In genomic region chr4:43038567-43039495, GRCm38 (mm10) we compare ENCODE assay signal across 8 mouse cellular contexts. TPM values are rescaled to one million over a fixed set of nuclear protein-coding genes. Genes with fewer than 3 reads are reported as not detected.
A peak's percentile ranks its signal among the peaks of the same experiment; 100 is the strongest.
DNase-seq lines count a peak whose midpoint lies in the region; ATAC-seq and TF ChIP-seq lines count a peak whose summit lies in the region.

No protein-coding gene starts in this region.

- peak; percentile 36 to 52 for DNase-seq in left cerebral cortex, adult 2 months (ENCODE audit: extremely low spot score in 1 of 2, low spot score in 2 of 2)
- no peak for DNase-seq in left cerebral cortex, adult 11 months (ENCODE audit: low spot score)
- peak; percentile 77 for DNase-seq in adrenal gland, postnatal 25 days
- peak; percentile 56 to 60 for DNase-seq in frontal cortex, postnatal 10 days (ENCODE audit: low spot score in 2 of 2)
- DNase-seq in kidney, adult 18-20 months: peak; percentile 28
- no peak for DNase-seq in thymus, postnatal 10 days (ENCODE audit: low spot score in 2 of 2)

- H3K4me2 ChIP-seq in liver, embryonic 12.5 days: peak overlapping the region; percentile 93

- peak; percentile 36 for ATAC-seq in liver, embryonic 12.5 days

- H3K9me3 ChIP-seq in liver, embryonic 12.5 days (replicated peaks): no peaks in the 10 kb centered on the region

- no peaks in the 10 kb centered on the region for H3K27me3 ChIP-seq in liver, embryonic 12.5 days (replicated peaks)

- no peak for TF ChIP-seq CTCF in left cerebral cortex, adult 2 months (IDR thresholded peaks at IDR 0.05)
- no peak for TF ChIP-seq CTCF in olfactory bulb, adult 2 months (IDR thresholded peaks at IDR 0.05; ENCODE audit: insufficient read depth, low read depth, low read length)

- peak overlapping the region; percentile 54 for H3K27ac ChIP-seq in left cerebral cortex, adult 2 months
- H3K27ac ChIP-seq in liver, embryonic 12.5 days: peak overlapping the region; percentile 95
- peak overlapping the region; percentile 76 for H3K27ac ChIP-seq in olfactory bulb, adult 2 months (ENCODE audit: insufficient read depth, low read depth, low read length)

- 43% methylated on average over 15 of the region's 15 CpGs for WGBS in liver, embryonic 12.5 days (ENCODE audit: insufficient replicate concordance)
- WGBS in olfactory bulb, adult 2 months: 39% methylated on average over 15 of the region's 15 CpGs

- intact Hi-C loops in left cerebral cortex, adult 2 months (cut with DNase I): no loop called here

- TF ChIP-seq POLR2A in olfactory bulb, adult 2 months (IDR thresholded peaks at IDR 0.05; ENCODE audit: insufficient read depth, low read depth, low read length): no peak

- peak overlapping the region; percentile 81 for H3K4me3 ChIP-seq in left cerebral cortex, adult 2 months
- peak overlapping the region; percentile 83 for H3K4me3 ChIP-seq in liver, embryonic 12.5 days
- peak overlapping the region; percentile 71 for H3K4me3 ChIP-seq in olfactory bulb, adult 2 months (ENCODE audit: insufficient read depth, low read depth, low read length)

- H3K36me3 ChIP-seq in liver, embryonic 12.5 days: peaks cover 33% of the 10 kb centered on the region

- peaks cover 56% of the 10 kb centered on the region for H3K4me1 ChIP-seq in liver, embryonic 12.5 days
- peaks cover 11% of the 10 kb centered on the region for H3K4me1 ChIP-seq in olfactory bulb, adult 2 months (ENCODE audit: control insufficient read depth, insufficient read depth, low read length)

- peak overlapping the region; percentile 92 for H3K9ac ChIP-seq in liver, embryonic 12.5 days

RNA-seq across cellular contexts. Expression of gene Fam214b, which starts 7.2 kb away (rescaled TPM):
- total RNA-seq in left cerebral cortex, adult 2 months (2021): 10 to 100 TPM; 39.0 to 39.7 TPM
- total RNA-seq in adrenal gland, postnatal 25 days (2021): 58.7 and 63.6 TPM in 2 replicates
- polyA plus RNA-seq in liver, embryonic 12.5 days (2016; fragmentation: Nextera tagmentation; extraction: Ambion mirVana): 28.9 and 32.2 TPM in 2 replicates
- polyA plus RNA-seq in olfactory bulb, adult 2 months (2012; ENCODE audit: insufficient read depth, insufficient read length, low replicate concordance, missing spikeins): not detected in 2 replicates

RNA-seq across cellular contexts. Expression of gene Stoml2, which starts 7.3 kb away (rescaled TPM):
- 100 to 1,000 TPM in 1 of 2 experiments, 10 to 100 TPM in 1; 97.4 to 104 TPM for total RNA-seq in left cerebral cortex, adult 2 months (2021)
- 227 and 270 TPM in 2 replicates for total RNA-seq in adrenal gland, postnatal 25 days (2021)
- 280 and 292 TPM in 2 replicates for polyA plus RNA-seq in liver, embryonic 12.5 days (2016; fragmentation: Nextera tagmentation; extraction: Ambion mirVana)
- not detected in 2 replicates for polyA plus RNA-seq in olfactory bulb, adult 2 months (2012; ENCODE audit: insufficient read depth, insufficient read length, low replicate concordance, missing spikeins)

RNA-seq across cellular contexts. Expression of gene Pigo, which starts 13.2 kb away (rescaled TPM):
- total RNA-seq in left cerebral cortex, adult 2 months (2021): 10 to 100 TPM; 30.9 to 31.1 TPM
- total RNA-seq in adrenal gland, postnatal 25 days (2021): 26.1 and 27.5 TPM in 2 replicates
- 16.8 and 19.4 TPM in 2 replicates for polyA plus RNA-seq in liver, embryonic 12.5 days (2016; fragmentation: Nextera tagmentation; extraction: Ambion mirVana)
- polyA plus RNA-seq in olfactory bulb, adult 2 months (2012; ENCODE audit: insufficient read depth, insufficient read length, low replicate concordance, missing spikeins): not detected in 2 replicates

RNA-seq across cellular contexts. Expression of gene Unc13b, which starts 19.9 kb away (rescaled TPM):
- 10 to 100 TPM; 68.1 to 70.9 TPM for total RNA-seq in left cerebral cortex, adult 2 months (2021)
- total RNA-seq in adrenal gland, postnatal 25 days (2021): 12.4 and 13.2 TPM in 2 replicates
- 0.91 and 1.2 TPM in 2 replicates for polyA plus RNA-seq in liver, embryonic 12.5 days (2016; fragmentation: Nextera tagmentation; extraction: Ambion mirVana)
- not detected in 2 replicates for polyA plus RNA-seq in olfactory bulb, adult 2 months (2012; ENCODE audit: insufficient read depth, insufficient read length, low replicate concordance, missing spikeins)

RNA-seq across cellular contexts. Expression of gene Fancg, which starts 28.5 kb away (rescaled TPM):
- 10 to 100 TPM; 15.1 to 17.4 TPM for total RNA-seq in left cerebral cortex, adult 2 months (2021)
- total RNA-seq in adrenal gland, postnatal 25 days (2021): 15.7 and 20.9 TPM in 2 replicates
- 12.3 and 13.6 TPM in 2 replicates for polyA plus RNA-seq in liver, embryonic 12.5 days (2016; fragmentation: Nextera tagmentation; extraction: Ambion mirVana)
- not detected in 2 replicates for polyA plus RNA-seq in olfactory bulb, adult 2 months (2012; ENCODE audit: insufficient read depth, insufficient read length, low replicate concordance, missing spikeins)

Comparison
In these comparisons a context has a peak if more than half of its experiments do, and no peak if none do; other contexts are left out.
1. DNase-seq: peak in left cerebral cortex, adult 2 months (2 of 2), adrenal gland, postnatal 25 days (single experiment), frontal cortex, postnatal 10 days (2 of 2) and kidney, adult 18-20 months (single experiment); none in left cerebral cortex, adult 11 months (single experiment) and thymus, postnatal 10 days (0 of 2).
2. Peak in every context shown above with its lines, with median percentiles within 50 percentile points of each other: H3K27ac ChIP-seq and H3K4me3 ChIP-seq.